Mouse (Mus musculus) T-helper 17 cell (primary cell): ENCODE measurements around the gene Mmp11.

Source experiments
- in situ Hi-C, 2 experiments: fragments of 300-600 bp; cut with MboI, MseI; formaldehyde crosslinking; loops; 1 replicate in 1 of 2; 2 replicates in 1 of 2; pipeline ENCODE4 v1.15.1; 2025; ENCODE audit warnings: high pct_unique_total_duplicates in 2 of 2

The Mmp11 gene

DNA sequence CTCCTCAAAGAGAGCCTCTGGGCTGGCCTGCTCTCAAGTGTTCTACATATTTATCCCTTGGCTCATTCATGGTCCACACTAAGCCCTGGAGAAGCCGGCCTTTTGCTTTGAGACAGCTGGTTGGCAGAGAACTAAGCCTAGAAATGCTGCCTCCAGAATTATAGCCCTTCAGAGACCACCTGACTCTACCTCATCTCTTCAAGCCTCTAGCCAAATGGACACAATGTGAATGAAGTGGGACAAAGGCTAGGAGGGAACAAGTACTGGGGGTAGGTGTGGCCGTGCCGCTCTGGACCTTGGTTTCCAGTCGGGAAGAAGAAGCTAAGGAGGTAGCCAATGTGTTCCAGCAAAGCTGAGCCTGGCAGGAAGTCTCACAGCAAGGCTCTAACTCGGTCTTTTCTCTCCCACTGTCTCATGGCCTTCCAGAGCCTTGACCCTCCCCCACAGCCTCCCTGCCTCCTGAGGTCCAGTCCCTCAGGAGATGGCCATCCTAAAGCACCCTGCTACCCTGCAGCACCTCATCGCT, 38.2 kb downstream of the Mmp11 start:
- in situ Hi-C loops = no loop called here

DNA sequence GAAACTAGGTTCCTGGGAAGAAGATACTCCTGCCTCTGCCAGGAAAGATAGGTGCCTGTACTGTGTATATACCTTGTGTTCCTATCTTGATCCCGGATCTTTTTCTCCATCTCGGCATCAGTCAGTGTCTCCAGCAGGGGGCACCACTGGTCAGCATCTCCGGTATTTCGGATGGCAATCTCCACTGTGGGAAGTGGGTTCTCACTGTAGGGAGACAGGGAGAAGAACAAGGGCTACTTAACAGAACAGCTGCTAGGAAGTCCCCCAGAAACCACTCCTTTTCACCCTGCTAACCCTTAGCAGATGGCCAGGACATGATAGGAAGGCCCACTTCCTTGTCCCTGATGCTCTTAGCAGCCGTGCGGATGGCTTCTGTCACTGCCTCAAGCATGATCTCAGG, 38.9 kb downstream of the Mmp11 start:
- in situ Hi-C loops = no loop called here

DNA sequence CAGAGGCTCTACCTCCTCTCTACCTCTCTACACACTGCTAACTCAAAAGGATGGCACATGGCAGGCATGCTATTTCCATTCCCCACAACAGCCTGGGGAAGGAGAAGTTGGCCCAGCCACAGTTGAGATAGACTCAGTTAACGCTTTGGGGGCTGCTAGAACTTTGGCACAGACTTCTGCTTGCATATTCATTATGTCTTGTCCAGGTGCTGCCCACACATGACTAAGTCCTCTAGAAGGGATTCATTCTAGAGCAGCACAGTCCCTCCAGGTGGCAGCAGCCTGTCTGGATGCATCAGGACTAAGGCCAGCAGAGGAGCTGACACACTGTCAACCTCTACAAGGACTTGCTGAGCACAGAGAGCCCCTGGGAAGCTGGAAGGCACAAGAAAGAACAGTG, 40.1 kb downstream of the Mmp11 start:
- in situ Hi-C loops = no loop called here

DNA sequence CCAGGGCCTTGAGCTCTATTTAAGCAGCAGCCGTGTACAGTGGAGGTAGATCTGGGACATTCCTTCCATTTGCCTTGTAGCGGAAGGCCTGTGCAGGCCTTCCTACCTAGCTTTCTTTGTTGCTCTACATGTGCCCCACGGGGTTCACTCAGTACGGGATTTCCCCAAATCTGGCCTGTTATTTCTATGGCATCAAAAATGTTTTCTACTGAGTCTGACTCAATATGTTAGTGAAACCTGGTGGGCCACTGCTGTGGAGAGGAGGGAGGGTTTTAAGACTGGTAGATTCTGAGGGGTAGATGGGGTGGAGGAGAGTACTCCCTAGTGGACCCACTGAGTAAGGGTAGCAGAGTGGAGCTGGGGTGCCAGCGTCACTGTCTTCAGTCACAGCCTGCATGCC, 40.6 kb downstream of the Mmp11 start:
- in situ Hi-C loops = no loop called here

DNA sequence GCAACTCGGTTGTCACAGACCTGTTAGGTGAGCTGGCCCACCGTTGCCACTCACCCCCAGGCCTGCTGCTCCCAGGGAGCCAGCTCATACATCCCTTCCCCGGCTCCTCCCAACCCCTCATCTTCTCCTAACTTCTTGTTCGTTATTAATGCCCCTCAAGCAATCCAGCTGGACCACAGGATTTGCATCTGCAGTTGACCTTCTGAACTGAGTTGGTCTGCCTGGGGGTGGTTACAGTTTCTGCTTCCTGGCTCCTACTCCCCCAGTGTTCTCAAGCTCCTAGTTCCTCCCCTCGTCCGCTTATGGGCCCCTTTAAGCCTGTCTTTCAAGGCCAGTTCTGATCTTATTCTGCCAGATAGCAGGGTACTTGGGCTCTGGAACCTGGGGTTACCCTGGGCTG, 41.7 kb downstream of the Mmp11 start:
- in situ Hi-C loops = no loop called here

DNA sequence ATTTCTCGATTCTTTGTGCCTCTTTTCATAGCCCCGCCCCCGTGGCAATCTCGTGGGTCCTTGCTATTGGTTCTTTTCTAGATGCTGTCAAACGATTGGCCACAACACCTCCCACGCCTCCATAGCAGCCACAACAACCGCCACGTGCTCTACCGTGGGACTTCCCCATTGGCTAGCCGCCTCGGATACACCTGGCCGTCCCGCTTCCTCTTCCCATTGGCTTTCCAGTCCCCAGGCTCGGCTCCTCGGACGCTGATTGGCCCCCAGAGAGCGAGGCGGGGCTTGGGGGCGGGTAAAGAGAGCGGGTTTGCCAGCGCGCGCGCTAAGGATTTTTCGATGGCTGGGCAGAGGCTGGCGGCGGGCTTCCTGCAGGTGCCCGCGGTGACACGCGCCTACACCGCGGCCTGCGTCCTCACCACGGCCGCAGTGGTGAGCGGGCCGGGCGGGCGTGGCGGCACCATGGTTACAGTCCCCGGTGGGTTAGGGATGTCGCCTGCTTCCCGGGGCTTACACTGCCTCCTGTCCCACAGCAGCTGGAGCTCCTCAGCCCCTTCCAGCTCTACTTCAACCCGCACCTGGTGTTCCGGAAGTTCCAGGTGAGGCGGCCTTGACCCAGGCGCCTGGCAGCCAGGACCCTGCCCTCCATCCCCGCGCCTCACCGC, 43.1 kb downstream of the Mmp11 start, which contains the start of gene Derl3:
TSS of gene Derl3 (plus strand) at position 325 of the 662 bp plus-strand sequence.
- in situ Hi-C loops = no loop called here

DNA sequence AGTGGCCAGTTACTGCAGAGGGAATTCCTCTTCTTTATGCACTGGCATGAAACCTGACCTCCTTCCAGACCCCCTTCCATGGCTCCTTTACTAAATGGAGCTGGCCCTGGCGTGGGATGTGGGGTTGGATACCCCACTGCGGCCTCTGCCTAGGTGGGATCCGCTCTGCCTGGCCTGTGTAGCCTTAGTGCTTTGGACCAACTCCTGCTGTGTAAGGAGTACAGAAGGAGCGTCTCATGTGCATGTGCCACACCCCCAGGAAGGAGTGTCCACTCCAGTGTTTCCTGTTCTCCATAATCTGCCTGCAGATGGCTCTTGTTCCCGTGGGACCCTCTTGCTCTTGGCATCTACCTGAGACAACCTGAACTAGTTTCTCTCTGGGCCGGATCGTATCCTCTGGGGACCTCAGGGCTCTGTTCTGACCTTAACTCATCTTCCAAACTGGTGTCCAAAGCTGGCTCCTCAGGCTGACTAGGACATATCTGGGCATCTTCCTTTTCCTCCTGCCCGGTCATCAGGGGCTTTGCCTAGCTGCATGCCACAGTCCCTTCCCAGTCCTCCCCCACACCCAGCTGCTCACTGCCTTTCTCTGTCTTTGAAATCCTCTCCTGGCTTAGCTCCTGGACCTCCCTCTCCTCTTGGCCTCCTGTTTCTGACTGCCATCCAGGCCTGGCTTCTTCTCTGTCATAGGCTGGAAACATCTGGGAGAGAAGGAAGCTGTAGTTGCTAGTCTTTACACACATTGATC, 46.7 kb downstream of the Mmp11 start:
- in situ Hi-C loops = loop anchor here (5.0 kb wide), 1 partner anchor 63 kb away; the partner anchor contains the start of gene Gm5134 (in 2 of the 2)

DNA sequence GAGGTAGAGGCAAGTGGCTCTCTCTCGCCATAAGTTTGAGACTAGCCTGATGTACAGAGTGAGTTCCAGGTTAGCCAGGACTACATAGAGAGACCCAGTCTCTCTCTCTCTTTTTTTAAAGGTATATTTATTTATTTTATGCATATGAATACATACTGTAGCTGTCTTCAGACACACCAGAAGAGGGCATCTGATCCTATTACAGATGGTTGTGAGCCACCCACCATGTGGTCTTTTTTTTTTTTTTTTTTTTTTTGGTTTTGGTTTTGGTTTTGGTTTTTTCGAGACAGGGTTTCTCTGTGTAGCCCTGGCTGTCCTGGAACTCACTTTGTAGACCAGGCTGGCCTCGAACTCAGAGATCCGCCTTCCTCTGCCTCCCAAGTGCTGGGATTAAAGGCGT, 48.8 kb downstream of the Mmp11 start:
- in situ Hi-C loops = loop anchor here (5.0 kb wide), 1 partner anchor 65 kb away; the partner anchor contains the start of gene Gm5134 (in 2 of the 2)

DNA sequence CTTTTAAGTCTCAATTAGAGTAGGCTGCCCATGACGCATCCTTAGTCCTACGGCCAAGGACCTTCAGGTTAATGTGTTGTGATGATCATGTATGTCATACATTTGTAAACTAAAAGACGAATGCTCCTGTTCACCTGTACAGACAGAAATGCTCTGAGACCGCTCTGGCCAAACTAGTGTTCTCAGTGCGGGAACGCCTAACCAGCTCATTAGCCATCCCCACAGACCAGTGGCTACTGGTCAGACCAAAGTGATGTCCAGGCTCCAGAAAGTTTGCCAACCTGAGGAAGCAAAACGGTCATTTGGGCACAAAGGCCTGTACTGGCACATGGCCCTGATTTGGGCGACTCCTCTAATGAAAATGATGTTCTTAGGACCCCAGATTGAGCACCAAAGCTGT, 51.6 kb downstream of the Mmp11 start:
- in situ Hi-C loops = loop anchor here (5.0 kb wide), 1 partner anchor 68 kb away; the partner anchor contains the start of gene Gm5134 (in 2 of the 2)

DNA sequence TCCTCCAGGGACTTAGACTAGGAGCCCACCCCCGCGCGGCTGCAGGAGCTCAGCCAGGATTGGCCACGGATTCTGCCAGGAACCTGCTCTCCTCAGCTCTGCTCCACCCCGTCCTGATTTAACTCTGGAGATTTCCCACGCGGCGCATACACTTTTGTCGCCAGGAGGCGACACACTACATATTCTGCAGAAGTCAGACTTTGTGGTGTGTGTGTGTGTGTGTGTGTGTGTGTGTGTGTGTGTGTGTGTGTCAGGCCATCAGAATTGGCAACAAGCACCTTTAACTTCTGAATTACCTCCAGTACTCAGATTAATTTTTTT, 53.1 kb downstream of the Mmp11 start:
- in situ Hi-C loops = no loop called here

DNA sequence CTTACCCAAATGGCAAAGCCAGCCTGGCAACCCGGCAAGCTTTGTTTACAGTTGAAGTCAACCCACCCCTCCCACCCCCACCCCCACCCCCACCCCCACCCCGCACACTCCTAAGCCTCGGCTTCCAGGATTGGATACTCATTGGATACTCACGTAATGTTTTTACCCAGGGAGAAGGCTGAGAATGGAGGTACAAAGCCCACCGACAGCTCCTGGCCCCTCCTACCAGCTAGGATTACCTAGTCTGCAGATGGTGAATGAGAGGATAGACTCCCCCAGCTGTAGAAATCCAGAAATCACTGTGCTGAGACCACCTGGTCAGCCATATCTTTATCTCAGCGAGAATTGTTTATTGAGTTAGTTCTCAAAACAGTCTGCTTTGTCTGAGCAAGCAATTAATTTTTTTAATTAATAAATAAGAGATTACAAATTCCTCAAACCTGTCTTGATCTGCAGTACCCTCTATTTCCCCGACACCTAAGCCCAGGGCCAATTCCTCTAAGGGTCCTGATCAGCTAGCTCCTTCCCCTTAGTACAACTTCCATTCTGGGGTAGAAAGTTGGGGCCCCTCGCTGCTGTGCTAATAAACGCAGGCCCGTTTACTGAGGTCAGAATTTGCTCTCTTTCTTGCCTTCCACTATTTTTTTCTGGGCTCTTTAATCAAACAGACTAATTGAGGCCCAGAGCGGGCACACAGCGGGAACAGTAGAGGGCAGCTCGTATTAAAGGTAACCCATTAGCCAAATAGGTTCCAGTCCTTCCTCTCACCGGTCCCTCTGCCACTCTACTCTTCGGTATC, 53.7 kb downstream of the Mmp11 start:
- in situ Hi-C loops = no loop called here

DNA sequence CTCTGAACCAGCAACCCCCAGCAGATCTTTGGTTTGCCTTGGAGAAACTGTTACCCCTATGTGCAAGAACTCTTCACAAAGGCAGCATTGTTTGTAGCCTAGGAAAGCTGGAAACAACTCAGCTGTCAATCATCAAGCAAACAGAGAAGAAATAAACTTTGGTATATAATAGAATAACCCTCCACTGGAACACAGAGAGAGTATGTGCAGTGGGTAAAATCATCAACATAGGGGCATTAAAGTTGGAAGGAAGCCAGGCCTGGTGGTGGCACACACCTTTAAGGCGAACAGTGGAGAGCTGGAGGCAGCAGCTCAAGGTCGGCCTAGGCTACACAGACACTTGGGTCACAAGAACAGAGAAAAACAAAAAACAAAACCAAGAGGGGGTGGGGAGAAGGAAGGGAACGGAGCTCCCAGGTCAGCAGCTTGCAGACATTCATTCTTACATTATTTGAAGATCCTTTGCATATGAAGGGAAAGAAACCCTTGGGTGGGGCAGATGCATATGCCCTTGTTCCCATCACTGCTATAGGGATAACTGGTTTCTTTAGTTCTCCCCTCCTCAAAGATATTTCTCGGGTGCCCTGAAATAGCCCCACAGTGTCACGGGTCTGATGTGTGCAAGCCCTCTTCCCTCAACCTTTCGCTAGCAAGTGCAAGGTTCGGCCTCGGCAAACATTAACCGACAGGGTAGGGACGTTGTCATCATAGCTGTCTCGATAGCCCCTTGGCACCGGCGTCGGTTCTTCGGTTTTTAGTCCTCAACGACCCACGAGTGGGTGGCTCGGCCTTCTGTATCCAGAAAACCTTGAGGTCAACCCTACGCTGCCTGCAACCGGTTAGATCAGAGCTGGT, 54.5 kb downstream of the Mmp11 start:
- in situ Hi-C loops = no loop called here

DNA sequence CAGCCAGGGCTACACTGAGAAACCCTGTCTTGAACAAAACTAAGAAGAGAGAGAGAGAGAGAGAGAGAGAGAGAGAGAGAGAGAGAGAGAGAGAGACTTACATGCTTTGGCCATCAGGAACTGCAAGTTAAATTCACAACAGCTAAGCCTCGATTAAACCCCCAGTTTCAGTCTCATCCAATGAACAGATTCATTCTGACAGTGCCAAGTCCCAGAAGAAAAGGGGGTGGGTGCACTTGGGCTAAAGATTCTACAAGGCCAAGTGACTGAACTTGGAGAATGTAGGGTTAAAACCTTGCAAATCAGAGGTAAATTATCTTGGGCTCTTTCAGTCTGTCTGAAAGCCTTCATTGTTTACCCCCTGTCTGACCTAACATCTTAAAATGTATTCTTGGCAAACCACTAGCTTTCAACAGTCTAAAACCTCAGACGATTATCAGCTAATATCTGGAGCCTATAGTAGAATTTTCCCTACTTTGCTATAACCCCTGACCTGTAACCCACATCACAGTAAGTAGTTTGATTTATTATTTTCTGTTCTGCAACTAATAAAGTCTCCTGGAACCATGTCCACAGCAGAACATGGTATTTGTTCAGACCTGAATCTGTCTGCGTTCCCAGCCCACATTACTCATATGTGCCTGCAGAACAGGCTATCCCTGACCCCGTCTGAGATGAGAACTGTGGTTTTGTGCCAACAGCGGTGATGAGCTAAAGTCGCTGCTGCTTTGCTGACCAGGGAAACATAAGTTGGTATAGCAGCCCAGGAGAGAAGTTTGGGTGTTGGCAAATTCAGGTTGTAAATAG, 55.3 kb downstream of the Mmp11 start:
- in situ Hi-C loops = no loop called here

DNA sequence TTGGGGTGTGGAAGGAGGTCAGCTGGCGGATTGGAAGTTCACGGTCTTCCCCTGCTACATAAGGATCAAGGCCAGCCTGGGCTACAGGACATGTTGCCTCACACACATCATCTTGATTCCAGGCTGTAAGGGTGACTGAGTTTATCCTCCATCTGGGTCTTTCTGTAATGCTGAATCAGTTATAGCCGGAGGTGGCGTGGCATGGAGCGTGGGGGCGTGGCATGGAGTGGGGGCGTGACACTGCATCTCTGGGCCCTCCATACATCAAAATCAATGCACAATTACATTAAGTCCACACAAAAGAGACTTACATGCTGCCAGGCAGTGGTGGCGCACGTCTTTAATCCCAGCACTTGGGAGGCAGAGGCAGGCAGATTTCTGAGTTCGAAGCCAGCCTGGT, 55.9 kb downstream of the Mmp11 start:
- in situ Hi-C loops = no loop called here

DNA sequence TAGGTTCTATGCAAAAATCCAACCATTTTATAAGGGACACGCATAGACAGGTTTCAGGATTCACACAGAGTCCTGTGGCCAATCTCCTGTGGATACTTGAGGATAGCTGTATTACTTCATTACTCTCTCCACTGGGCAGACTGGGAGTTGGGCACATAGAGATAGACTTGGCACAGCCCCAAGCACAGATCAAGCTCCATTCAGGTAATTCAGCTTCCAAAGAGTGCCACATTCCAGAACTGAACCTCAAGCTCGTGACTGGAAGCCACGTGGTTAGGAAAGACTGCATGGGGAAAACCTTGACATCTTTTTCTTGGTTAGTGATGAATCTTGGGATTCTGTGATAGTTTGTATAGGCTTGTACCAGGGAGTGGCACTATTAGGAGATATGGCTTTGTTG, 57.5 kb downstream of the Mmp11 start:
- in situ Hi-C loops = no loop called here

DNA sequence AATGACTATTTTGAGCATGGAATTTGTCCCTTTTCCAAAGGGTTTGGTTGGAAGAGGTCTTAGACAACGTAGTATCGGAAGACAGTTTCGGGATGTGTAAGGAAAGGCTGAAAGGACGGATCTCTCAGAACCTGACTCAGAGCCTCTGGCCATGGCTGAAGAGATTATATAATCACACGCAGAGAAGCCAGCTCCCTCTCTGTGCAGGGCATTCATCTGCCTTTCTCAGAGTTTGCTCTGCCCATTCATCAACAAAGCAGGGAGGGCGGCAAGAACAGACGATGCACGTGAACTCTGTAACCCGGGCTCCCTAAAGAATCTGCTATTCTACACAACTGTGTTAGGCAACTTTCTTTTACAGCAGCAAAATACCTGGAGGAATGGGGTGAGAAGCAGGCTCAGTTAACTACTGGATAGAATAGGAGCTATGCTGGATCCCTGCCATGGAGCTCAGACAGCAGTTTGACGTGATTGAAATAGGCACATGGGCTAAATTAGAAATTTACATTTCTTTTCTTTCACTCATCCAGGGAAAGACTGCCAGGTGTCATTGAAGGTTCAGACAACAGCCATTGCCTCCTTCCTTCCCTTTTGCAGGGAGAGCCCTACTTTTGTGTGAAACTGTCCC, 62.6 kb downstream of the Mmp11 start:
- in situ Hi-C loops = no loop called here
